Mouse (Mus musculus): ENCODE measurements around the gene BC017158. TPM values are rescaled to one million over a fixed set of nuclear protein-coding genes. Genes with fewer than 3 reads are reported as not detected.

The BC017158 gene
- polyA plus RNA-seq, 1 experiment from 2014 or later, result 36.3 TPM

DNA sequence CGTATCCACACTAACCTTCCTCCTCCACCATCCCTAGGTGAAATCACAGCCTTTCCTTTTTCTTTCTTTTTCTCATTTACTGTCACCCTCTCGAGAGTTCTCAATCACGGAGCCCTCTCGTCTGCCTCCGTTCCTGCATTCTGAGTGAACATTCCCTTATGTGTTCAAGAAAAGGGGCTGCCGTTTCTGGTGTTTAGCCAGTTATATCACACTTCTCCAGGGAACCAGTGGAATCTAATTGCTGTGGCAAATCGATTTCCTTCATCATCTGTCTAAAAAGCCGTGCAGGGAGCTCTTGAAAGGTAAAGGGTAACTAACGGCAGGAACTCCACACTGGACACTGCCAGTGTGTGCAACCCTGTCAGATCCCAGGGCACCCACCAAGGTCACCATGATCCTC lies 33.0 kb upstream of the BC017158 start:
- WGBS, result 50% methylated on average over 9 of the region's 9 CpGs
- H3K4me1 ChIP-seq (replicated peaks; ENCODE audit: control insufficient read depth, insufficient read depth, low read length), result no peaks in the 10 kb centered on the region
- H3K27ac ChIP-seq (ENCODE audit: low read length), result no peak overlapping the region
- H3K9me3 ChIP-seq (ENCODE audit: control insufficient read depth, low read length), result no peaks in the 10 kb centered on the region
- no peak overlapping the region for H3K4me3 ChIP-seq (ENCODE audit: low read length)
- no peak overlapping the region for H3K4me2 ChIP-seq (ENCODE audit: low read depth, low read length)
- ATAC-seq (ENCODE audit: low read depth), result no peak
- H3K36me3 ChIP-seq (ENCODE audit: control insufficient read depth, insufficient read depth, low read length), result no peaks in the 10 kb centered on the region
- H3K27me3 ChIP-seq (ENCODE audit: control insufficient read depth, insufficient read depth, low read depth, low read length), result no peaks in the 10 kb centered on the region
- H3K9ac ChIP-seq (ENCODE audit: low read length), result no peak overlapping the region

DNA sequence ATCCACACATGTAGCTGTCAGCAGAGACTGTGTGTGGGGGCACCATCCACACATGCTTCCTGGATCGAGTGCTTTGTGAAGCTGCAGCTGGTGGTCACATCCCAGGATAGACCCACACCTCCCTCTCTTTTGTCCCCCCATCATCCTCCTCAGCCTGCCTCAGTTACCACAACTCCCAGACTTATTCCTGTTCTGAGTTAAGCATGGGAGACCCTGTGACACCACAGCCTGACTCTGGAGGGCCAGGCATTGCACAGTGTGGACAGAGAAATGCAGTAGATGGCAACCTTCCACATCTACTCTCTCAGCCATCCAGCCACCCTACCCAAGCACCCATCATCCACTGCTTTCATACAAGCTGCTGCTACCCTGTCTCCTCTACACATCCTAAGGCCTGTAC lies 27.0 kb upstream of the BC017158 start:
- H3K36me3 ChIP-seq (ENCODE audit: control insufficient read depth, insufficient read depth, low read length), result no peaks in the 10 kb centered on the region
- 69% methylated on average over 1 of the region's 1 CpGs for WGBS
- no peak for ATAC-seq (ENCODE audit: low read depth)

DNA sequence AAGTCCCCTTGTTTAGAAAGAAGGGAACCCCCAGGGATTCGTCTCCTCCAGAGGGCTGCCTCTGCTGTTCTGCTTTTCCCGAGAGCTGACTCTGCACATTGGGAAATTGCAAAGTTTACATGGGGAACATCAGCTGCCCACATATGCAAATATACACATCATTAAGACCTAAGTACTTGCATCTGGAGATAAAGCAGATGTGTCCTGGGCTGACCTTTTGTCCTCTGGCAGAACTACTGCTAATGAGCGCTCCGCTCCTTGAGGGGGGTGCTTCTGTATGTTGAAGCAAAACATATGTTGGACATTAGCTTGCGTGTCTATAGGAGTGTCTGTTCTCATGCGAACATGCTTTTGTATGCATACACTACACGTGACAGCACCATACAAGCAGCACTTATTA lies 23.3 kb upstream of the BC017158 start:
- Histone ChIP-seq H3K27me3 (ENCODE audit: control insufficient read depth, insufficient read depth, low read depth, low read length) (no peaks in the 10 kb centered on the region), H3K4me2 (ENCODE audit: low read depth, low read length) (no peak overlapping the region), H3K36me3 (ENCODE audit: control insufficient read depth, insufficient read depth, low read length) (no peaks in the 10 kb centered on the region), H3K9me3 (ENCODE audit: control insufficient read depth, low read length) (no peaks in the 10 kb centered on the region), H3K27ac (ENCODE audit: low read length) (peak overlapping the region; percentile 89), H3K4me1 (replicated peaks; ENCODE audit: control insufficient read depth, insufficient read depth, low read length) (peaks cover 24% of the 10 kb centered on the region), H3K9ac (ENCODE audit: low read length) (no peak overlapping the region), H3K4me3 (ENCODE audit: low read length) (no peak overlapping the region)
- WGBS, result 47% methylated on average over 7 of the region's 7 CpGs
- ATAC-seq (ENCODE audit: low read depth), result peak; percentile 93

More for the DNA sequence above, 27.0 kb upstream of the BC017158 start:
- Histone ChIP-seq H3K4me3 (ENCODE audit: low read length) (no peak overlapping the region), H3K4me2 (ENCODE audit: low read depth, low read length) (no peak overlapping the region), H3K9me3 (ENCODE audit: control insufficient read depth, low read length) (no peaks in the 10 kb centered on the region), H3K4me1 (replicated peaks; ENCODE audit: control insufficient read depth, insufficient read depth, low read length) (peaks cover 10% of the 10 kb centered on the region), H3K9ac (ENCODE audit: low read length) (no peak overlapping the region), H3K27me3 (ENCODE audit: control insufficient read depth, insufficient read depth, low read depth, low read length) (no peaks in the 10 kb centered on the region), H3K27ac (ENCODE audit: low read length) (no peak overlapping the region)

DNA sequence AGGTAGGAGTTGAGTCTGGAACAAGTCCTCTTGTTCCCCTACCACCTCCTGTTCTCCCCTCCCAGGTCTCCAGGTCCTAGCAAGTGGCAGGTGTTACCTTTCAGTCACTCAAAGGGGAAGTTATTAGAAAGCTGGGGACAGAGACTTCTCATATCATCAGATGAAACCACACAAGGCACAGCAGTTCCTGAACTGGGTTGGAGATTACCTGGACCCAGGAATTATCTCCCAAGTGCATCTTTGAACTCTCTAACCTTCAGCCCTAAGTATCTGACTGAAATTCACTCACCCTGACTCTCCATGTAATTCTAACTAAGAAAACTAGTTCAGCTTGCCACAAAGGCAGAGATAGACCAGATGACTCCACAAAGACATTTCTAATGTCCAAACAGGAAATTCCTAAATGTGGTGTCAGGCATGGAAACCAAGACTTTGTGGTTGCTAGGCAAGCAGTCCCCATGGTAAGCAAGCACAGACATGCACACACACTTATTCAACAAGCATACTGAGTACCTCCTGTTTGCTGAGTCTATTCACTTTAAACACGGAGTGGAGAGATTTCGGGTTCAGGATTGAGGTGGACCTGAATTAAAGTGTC lies 22.3 kb upstream of the BC017158 start:
- ATAC-seq (ENCODE audit: low read depth), result peak; percentile 20
- Histone ChIP-seq H3K4me1 (replicated peaks; ENCODE audit: control insufficient read depth, insufficient read depth, low read length) (peaks cover 24% of the 10 kb centered on the region), H3K4me2 (ENCODE audit: low read depth, low read length) (no peak overlapping the region), H3K9me3 (ENCODE audit: control insufficient read depth, low read length) (no peaks in the 10 kb centered on the region), H3K4me3 (ENCODE audit: low read length) (no peak overlapping the region), H3K27ac (ENCODE audit: low read length) (peak overlapping the region; percentile 89), H3K36me3 (ENCODE audit: control insufficient read depth, insufficient read depth, low read length) (no peaks in the 10 kb centered on the region), H3K9ac (ENCODE audit: low read length) (peak overlapping the region; percentile 13; the same call in 1 of the 2 replicates), H3K27me3 (ENCODE audit: control insufficient read depth, insufficient read depth, low read depth, low read length) (no peaks in the 10 kb centered on the region)
- 35% methylated on average over 2 of the region's 2 CpGs for WGBS

DNA sequence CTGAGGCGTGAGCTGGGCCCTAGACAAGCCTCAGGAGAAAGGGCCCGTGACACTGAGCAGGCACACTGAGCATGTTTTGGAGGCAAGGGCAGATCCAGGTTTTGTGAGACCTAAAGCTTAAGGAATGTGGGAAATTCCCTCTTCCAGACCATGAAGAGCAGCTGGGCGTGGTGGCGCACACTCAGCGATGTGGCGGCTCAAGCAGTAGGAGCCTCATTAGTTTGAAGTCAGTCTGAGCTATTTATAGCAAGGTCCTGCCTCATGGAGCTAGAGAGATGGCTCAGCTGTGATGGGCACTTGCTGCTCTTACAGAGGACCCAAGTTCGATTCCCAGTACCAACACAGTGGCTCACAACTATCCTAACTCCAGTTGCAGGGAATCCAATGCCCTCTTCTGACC lies 21.2 kb upstream of the BC017158 start:
- Histone ChIP-seq H3K27ac (ENCODE audit: low read length) (peak overlapping the region; percentile 18; the same call in 1 of the 2 replicates), H3K4me1 (replicated peaks; ENCODE audit: control insufficient read depth, insufficient read depth, low read length) (peaks cover 24% of the 10 kb centered on the region), H3K36me3 (ENCODE audit: control insufficient read depth, insufficient read depth, low read length) (no peaks in the 10 kb centered on the region), H3K27me3 (ENCODE audit: control insufficient read depth, insufficient read depth, low read depth, low read length) (no peaks in the 10 kb centered on the region), H3K9ac (ENCODE audit: low read length) (no peak overlapping the region), H3K4me3 (ENCODE audit: low read length) (no peak overlapping the region), H3K4me2 (ENCODE audit: low read depth, low read length) (no peak overlapping the region), H3K9me3 (ENCODE audit: control insufficient read depth, low read length) (no peaks in the 10 kb centered on the region)
- 56% methylated on average over 7 of the region's 7 CpGs for WGBS
- no peak; the same call in 1 of the 2 replicates for ATAC-seq (ENCODE audit: low read depth)

DNA sequence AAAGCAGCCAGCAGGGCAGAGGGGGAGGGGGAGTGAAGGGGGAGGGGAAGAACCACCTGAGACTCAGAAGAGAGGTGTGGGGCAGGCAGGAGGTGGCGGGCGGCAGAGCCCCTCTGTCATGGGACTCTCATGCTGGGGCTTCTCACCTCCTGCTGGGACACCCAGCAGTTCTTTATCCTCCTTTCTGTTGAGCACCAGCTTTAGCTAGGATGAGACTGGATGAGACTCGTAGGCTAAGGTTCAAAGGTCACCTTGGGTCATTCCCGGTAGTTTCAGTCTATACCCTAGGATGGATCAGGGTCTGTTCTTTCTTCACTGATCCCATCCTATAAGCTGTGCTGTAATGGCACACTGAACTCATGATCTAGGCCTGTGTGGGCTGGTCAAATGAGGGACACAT lies 19.0 kb upstream of the BC017158 start:
- H3K27ac ChIP-seq (ENCODE audit: low read length), result no peak overlapping the region
- 68% methylated on average over 4 of the region's 4 CpGs for whole genome bisulfite sequencing
- no peaks in the 10 kb centered on the region for H3K27me3 ChIP-seq (ENCODE audit: control insufficient read depth, insufficient read depth, low read depth, low read length)
- H3K4me2 ChIP-seq (ENCODE audit: low read depth, low read length), result no peak overlapping the region
- no peak overlapping the region for H3K9ac ChIP-seq (ENCODE audit: low read length)
- no peaks in the 10 kb centered on the region for H3K9me3 ChIP-seq (ENCODE audit: control insufficient read depth, low read length)
- peaks cover 24% of the 10 kb centered on the region for H3K4me1 ChIP-seq (replicated peaks; ENCODE audit: control insufficient read depth, insufficient read depth, low read length)
- no peak overlapping the region for H3K4me3 ChIP-seq (ENCODE audit: low read length)
- no peak for ATAC-seq (ENCODE audit: low read depth)
- no peaks in the 10 kb centered on the region for H3K36me3 ChIP-seq (ENCODE audit: control insufficient read depth, insufficient read depth, low read length)

DNA sequence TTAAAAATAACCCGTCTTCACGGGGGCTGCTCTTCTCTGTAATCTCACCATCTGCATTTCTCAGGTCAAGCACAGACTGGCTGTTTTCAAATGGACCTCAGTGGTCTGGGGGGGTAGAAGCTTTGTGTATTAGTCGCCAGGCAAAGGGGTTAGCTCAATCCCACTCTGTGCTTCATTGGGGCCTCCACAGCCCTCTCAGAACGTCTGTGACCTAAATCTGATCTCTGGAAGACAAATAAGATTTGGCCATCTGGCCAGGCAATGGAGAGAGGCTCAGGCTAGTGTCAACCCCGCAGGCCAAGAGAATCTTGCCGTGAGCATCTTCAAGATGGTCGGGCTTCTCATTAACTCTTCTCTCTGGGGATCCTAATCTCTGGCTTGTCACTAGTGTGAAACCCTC lies 16.5 kb upstream of the BC017158 start:
- 64% methylated on average over 7 of the region's 7 CpGs for WGBS
- no peak for ATAC-seq (ENCODE audit: low read depth)
- Histone ChIP-seq H3K27me3 (ENCODE audit: control insufficient read depth, insufficient read depth, low read depth, low read length) (no peaks in the 10 kb centered on the region), H3K36me3 (ENCODE audit: control insufficient read depth, insufficient read depth, low read length) (no peaks in the 10 kb centered on the region), H3K4me3 (ENCODE audit: low read length) (no peak overlapping the region), H3K9ac (ENCODE audit: low read length) (no peak overlapping the region), H3K27ac (ENCODE audit: low read length) (peak overlapping the region; percentile 24; the same call in 1 of the 2 replicates), H3K4me2 (ENCODE audit: low read depth, low read length) (no peak overlapping the region), H3K9me3 (ENCODE audit: control insufficient read depth, low read length) (no peaks in the 10 kb centered on the region), H3K4me1 (replicated peaks; ENCODE audit: control insufficient read depth, insufficient read depth, low read length) (peaks cover 18% of the 10 kb centered on the region)

DNA sequence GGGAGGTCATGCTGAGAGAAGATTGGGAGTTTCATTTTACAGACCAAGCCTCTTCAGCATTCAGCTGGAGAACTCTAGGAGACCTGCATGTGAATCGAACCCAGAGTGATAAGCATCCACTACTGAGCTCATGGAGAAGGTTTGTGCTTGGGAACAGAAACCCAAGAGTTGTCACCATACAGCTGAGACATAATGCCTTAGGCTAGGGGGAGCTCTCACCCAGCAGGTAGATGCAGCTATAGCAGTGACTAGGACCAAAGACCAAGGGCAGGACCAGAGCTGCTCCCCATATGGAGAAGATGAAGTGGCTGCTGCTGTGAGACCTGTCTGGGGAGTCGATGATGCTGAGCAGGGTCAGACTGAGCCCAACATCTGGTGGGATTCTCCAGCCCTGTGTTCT lies 15.6 kb upstream of the BC017158 start:
- ATAC-seq (ENCODE audit: low read depth), result no peak
- no peak overlapping the region for H3K4me3 ChIP-seq (ENCODE audit: low read length)
- no peak overlapping the region for H3K27ac ChIP-seq (ENCODE audit: low read length)
- no peak overlapping the region for H3K4me2 ChIP-seq (ENCODE audit: low read depth, low read length)
- WGBS, result 82% methylated on average over 2 of the region's 2 CpGs
- H3K9ac ChIP-seq (ENCODE audit: low read length), result no peak overlapping the region
- H3K36me3 ChIP-seq (ENCODE audit: control insufficient read depth, insufficient read depth, low read length), result no peaks in the 10 kb centered on the region
- H3K9me3 ChIP-seq (ENCODE audit: control insufficient read depth, low read length), result no peaks in the 10 kb centered on the region
- no peaks in the 10 kb centered on the region for H3K27me3 ChIP-seq (ENCODE audit: control insufficient read depth, insufficient read depth, low read depth, low read length)
- peaks cover 17% of the 10 kb centered on the region for H3K4me1 ChIP-seq (replicated peaks; ENCODE audit: control insufficient read depth, insufficient read depth, low read length)

GRCm38 (mm10) chr7:128312375-128313059 lies 14.5 kb upstream of the BC017158 start:
- Histone ChIP-seq H3K36me3 (ENCODE audit: control insufficient read depth, insufficient read depth, low read length) (no peaks in the 10 kb centered on the region), H3K4me2 (ENCODE audit: low read depth, low read length) (no peak overlapping the region), H3K4me1 (replicated peaks; ENCODE audit: control insufficient read depth, insufficient read depth, low read length) (peaks cover 17% of the 10 kb centered on the region), H3K9me3 (ENCODE audit: control insufficient read depth, low read length) (no peaks in the 10 kb centered on the region), H3K9ac (ENCODE audit: low read length) (no peak overlapping the region), H3K27me3 (ENCODE audit: control insufficient read depth, insufficient read depth, low read depth, low read length) (no peaks in the 10 kb centered on the region), H3K4me3 (ENCODE audit: low read length) (no peak overlapping the region), H3K27ac (ENCODE audit: low read length) (no peak overlapping the region)
- 78% methylated on average over 13 of the region's 13 CpGs for WGBS
- no peak for ATAC-seq (ENCODE audit: low read depth)
